ENCODE assay signal across 8 mouse cellular contexts in the genomic region with DNA sequence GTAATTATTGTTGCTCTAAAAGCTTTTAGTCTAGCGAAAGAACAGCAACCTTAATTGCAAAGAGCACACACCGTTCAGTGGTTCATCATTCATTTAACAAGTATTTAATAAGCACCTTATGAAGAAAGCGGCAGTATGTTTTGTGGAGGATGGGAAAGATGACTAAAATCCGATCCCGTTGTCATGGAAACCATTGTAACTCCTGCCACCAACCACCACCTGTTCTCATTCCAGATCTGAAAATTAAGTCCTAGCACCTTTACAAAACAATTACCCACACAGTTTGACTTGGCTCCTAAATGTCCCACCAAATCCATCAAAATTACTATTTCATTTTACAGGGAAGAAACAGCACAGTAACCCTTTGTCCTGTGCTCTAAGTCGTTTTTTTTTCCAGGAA. TPM values are rescaled to one million over a fixed set of nuclear protein-coding genes. Genes with fewer than 3 reads are reported as not detected.
DNase-seq lines count a peak whose midpoint lies in the region; ATAC-seq lines count a peak whose summit lies in the region.

No protein-coding gene starts in this region.

- DNase-seq in cerebellum, adult 11 months = peak; percentile 19
- DNase-seq in cerebellum, postnatal 4 days (ENCODE audit: low spot score in 2 of 2) = no peak
- DNase-seq in right cerebral cortex, adult 18-20 months = peak; percentile 42
- no peak for DNase-seq in right cerebral cortex, postnatal 25 days
- peak; percentile 45 for DNase-seq in layer of hippocampus, adult 9-10 months (ENCODE audit: low spot score)
- DNase-seq in frontal cortex, postnatal 36 days (ENCODE audit: low spot score in 2 of 2) = no peak
- no peak for DNase-seq in kidney, postnatal 25 days

- H3K4me3 ChIP-seq in neural tube, embryonic 15.5 days (replicated peaks) = peak overlapping the region; percentile 71

- peak; percentile 24; the same call in 1 of the 2 replicates for ATAC-seq in neural tube, embryonic 15.5 days (ENCODE audit: low FRiP score)

- peak overlapping the region; percentile 96 for H3K27ac ChIP-seq in neural tube, embryonic 15.5 days (replicated peaks)

- H3K9ac ChIP-seq in neural tube, embryonic 15.5 days (replicated peaks) = peak overlapping the region; percentile 40

- WGBS in neural tube, embryonic 15.5 days = 26% methylated on average over 6 of the region's 6 CpGs

- peaks cover 15% of the 10 kb centered on the region for H3K4me1 ChIP-seq in neural tube, embryonic 15.5 days

- H3K27me3 ChIP-seq in neural tube, embryonic 15.5 days (replicated peaks) = no peaks in the 10 kb centered on the region

- no peaks in the 10 kb centered on the region for H3K36me3 ChIP-seq in neural tube, embryonic 15.5 days

- peak overlapping the region; percentile 74 for H3K4me2 ChIP-seq in neural tube, embryonic 15.5 days

- no peaks in the 10 kb centered on the region for H3K9me3 ChIP-seq in neural tube, embryonic 15.5 days (replicated peaks)

RNA-seq across cellular contexts. Expression of a gene that starts 0.7 kb away (rescaled TPM):
- 10.7 and 11.6 TPM in 2 replicates for polyA plus RNA-seq in neural tube, embryonic 15.5 days (2015; fragmentation: Nextera tagmentation; extraction: Ambion mirVana)

RNA-seq across cellular contexts. Expression of a gene that starts 29.1 kb away (rescaled TPM):
- polyA plus RNA-seq in neural tube, embryonic 15.5 days (2015; fragmentation: Nextera tagmentation; extraction: Ambion mirVana) = 378 and 417 TPM in 2 replicates

RNA-seq across cellular contexts. Expression of a gene that starts 55.2 kb away (rescaled TPM):
- 0.50 and 7.6 TPM in 2 replicates for polyA plus RNA-seq in neural tube, embryonic 15.5 days (2015; fragmentation: Nextera tagmentation; extraction: Ambion mirVana)

Comparison
In these comparisons a context has a peak if more than half of its experiments do, and no peak if none do; other contexts are left out.
1. DNase-seq: peak in cerebellum, adult 11 months (single experiment), right cerebral cortex, adult 18-20 months (single experiment) and layer of hippocampus, adult 9-10 months (single experiment); none in cerebellum, postnatal 4 days (0 of 2), right cerebral cortex, postnatal 25 days (single experiment), frontal cortex, postnatal 36 days (0 of 2) and kidney, postnatal 25 days (0 of 2).